ENCODE assay signal across 8 mouse cellular contexts in the genomic region with DNA sequence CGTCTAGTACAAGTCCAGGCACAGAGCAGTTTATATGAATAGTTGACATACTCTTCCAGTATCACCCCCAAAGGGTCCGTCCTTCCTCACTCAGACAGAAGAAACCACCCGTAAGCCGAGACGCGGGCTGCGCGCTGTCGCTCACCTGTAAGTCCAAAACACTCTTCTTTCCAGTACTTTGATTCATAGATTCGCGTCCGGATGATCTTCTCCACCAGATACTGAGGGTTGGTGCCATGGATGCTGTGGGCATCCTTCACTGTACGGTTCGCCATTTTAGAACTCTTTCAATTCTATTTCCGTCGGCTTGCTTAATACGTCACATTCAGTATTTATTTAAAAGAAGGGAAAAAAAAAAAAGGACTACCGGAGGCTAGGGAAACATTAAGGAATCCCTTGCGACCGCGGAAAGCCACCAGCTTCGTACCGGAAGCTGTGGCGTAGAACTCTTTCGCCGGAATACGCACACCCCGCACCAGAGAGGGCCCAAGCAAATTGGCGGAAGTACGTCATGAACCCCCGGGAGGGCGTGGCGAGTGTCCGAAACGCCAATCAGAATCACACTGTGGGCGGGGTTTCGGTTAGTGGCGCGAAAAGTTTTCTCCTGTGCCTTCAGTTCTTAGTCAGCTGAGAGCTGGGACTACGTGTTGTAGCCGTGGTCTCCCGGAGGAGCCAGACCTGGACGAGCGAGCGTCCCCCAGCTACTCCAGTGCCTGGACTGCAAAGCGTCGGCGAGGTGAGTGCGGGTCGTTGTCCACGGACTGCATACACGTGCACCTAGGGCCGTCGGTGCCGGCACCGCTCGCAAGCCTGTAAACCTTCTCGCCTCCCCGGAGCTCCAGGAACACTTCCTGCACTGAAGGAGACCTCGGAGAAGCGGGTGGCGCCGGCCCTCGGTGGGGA. TPM values are rescaled to one million over a fixed set of nuclear protein-coding genes. Genes with fewer than 3 reads are reported as not detected.
A peak's percentile ranks its signal among the peaks of the same experiment; 100 is the strongest.
DNase-seq lines count a peak whose midpoint lies in the region; ATAC-seq and TF ChIP-seq lines count a peak whose summit lies in the region.

A gene (minus strand): TSS at position 497 of the 903 bp plus-strand sequence.
A gene (plus strand): TSS at position 584 of the 903 bp plus-strand sequence.

- no peaks in the 10 kb centered on the region; the same call in 1 of the 2 replicates for H3K4me1 ChIP-seq in bone marrow, adult 2 months (ENCODE audit: control insufficient read depth, insufficient read depth, low read length)
- peaks cover 20% of the 10 kb centered on the region for H3K4me1 ChIP-seq in embryonic facial prominence, embryonic 15.5 days
- H3K4me1 ChIP-seq in limb, embryonic 14.5 days (ENCODE audit: control insufficient read depth, insufficient read depth, low read length): peaks cover 12% of the 10 kb centered on the region
- peaks cover 3% of the 10 kb centered on the region; the same call in 1 of the 2 replicates for H3K4me1 ChIP-seq in midbrain, postnatal 0 days (ENCODE audit: insufficient read depth, low read length)

- H3K27me3 ChIP-seq in embryonic facial prominence, embryonic 15.5 days: no peaks in the 10 kb centered on the region
- no peaks in the 10 kb centered on the region for H3K27me3 ChIP-seq in limb, embryonic 14.5 days (ENCODE audit: control insufficient read depth, insufficient read depth, low read length)
- no peaks in the 10 kb centered on the region for H3K27me3 ChIP-seq in midbrain, postnatal 0 days (ENCODE audit: insufficient read depth, low read length)

- H3K9ac ChIP-seq in embryonic facial prominence, embryonic 15.5 days: peak within 1 kb of the TSS; percentile 71
- H3K9ac ChIP-seq in limb, embryonic 14.5 days (ENCODE audit: low read depth, low read length, severe bottlenecking): peak within 1 kb of the TSS; percentile 59
- peak within 1 kb of the TSS; percentile 67 for H3K9ac ChIP-seq in midbrain, postnatal 0 days (replicated peaks; ENCODE audit: low read length, poor library complexity, severe bottlenecking)

- WGBS in bone marrow, adult 2 months: under 1% methylated on average over 64 of the region's 64 CpGs
- under 1% methylated on average over 64 of the region's 64 CpGs for WGBS in embryonic facial prominence, embryonic 15.5 days
- under 1% methylated on average over 63 of the region's 64 CpGs for WGBS in limb, embryonic 14.5 days
- under 1% methylated on average over 64 of the region's 64 CpGs for WGBS in midbrain, postnatal 0 days

- peak within 1 kb of the TSS; percentile 89 for H3K4me3 ChIP-seq in bone marrow, adult 2 months (replicated peaks; ENCODE audit: control insufficient read depth, low read depth, low read length)
- peak within 1 kb of the TSS; percentile 76 for H3K4me3 ChIP-seq in embryonic facial prominence, embryonic 15.5 days (replicated peaks)
- H3K4me3 ChIP-seq in limb, embryonic 14.5 days (replicated peaks; ENCODE audit: low read length): peak within 1 kb of the TSS; percentile 55
- H3K4me3 ChIP-seq in midbrain, postnatal 0 days (ENCODE audit: low read depth, low read length): peak within 1 kb of the TSS; percentile 83

- peak; percentile 99 for DNase-seq in 416B (ENCODE audit: low read depth)
- peak; percentile 98 for DNase-seq in heart, adult 8-10 months (ENCODE audit: low spot score)
- DNase-seq in kidney, adult 9 months: peak; percentile 98
- peak; percentile 99 for DNase-seq in limb, embryonic 14.5 days (ENCODE audit: low spot score)
- DNase-seq in midbrain, postnatal 0 days (ENCODE audit: low spot score): peak; percentile 99
- DNase-seq in spleen, postnatal 14 days (ENCODE audit: low spot score in 2 of 2): peak; percentile 94 to 96

- no peaks in the 10 kb centered on the region for H3K9me3 ChIP-seq in embryonic facial prominence, embryonic 15.5 days (replicated peaks)
- H3K9me3 ChIP-seq in limb, embryonic 14.5 days (ENCODE audit: control insufficient read depth, low read length): no peaks in the 10 kb centered on the region
- no peaks in the 10 kb centered on the region for H3K9me3 ChIP-seq in midbrain, postnatal 0 days (ENCODE audit: low read length)

- 0 out of 2 replicates have a peak, but pooled peaks have one; percentile 12 for TF ChIP-seq CTCF in bone marrow, adult 2 months (IDR thresholded peaks at IDR 0.05; ENCODE audit: control insufficient read depth, insufficient read depth, low read length)
- TF ChIP-seq CTCF in midbrain, postnatal 0 days (IDR thresholded peaks at IDR 0.05): no peak

- ATAC-seq in embryonic facial prominence, embryonic 15.5 days (ENCODE audit: insufficient number of reproducible peaks, low FRiP score, low TSS enrichment, low read depth): peak; percentile 99
- peak; percentile 99 for ATAC-seq in limb, embryonic 14.5 days (ENCODE audit: low FRiP score, low read depth)
- peak; percentile 99 for ATAC-seq in midbrain, postnatal 0 days (ENCODE audit: low FRiP score)

- TF ChIP-seq POLR2A in bone marrow, adult 2 months (IDR thresholded peaks at IDR 0.05; ENCODE audit: borderline replicate concordance, control insufficient read depth, low read depth, low read length): peak; percentile 89
- no peak for TF ChIP-seq POLR2A in limb, embryonic 14.5 days (IDR thresholded peaks at IDR 0.05; ENCODE audit: borderline replicate concordance, extremely low read depth, insufficient read depth, insufficient read length)

- peaks cover 16% of the 10 kb centered on the region for H3K36me3 ChIP-seq in embryonic facial prominence, embryonic 15.5 days
- peaks cover 20% of the 10 kb centered on the region for H3K36me3 ChIP-seq in limb, embryonic 14.5 days (ENCODE audit: control insufficient read depth, insufficient read depth, low read length)
- H3K36me3 ChIP-seq in midbrain, postnatal 0 days (ENCODE audit: insufficient read depth, low read length): peaks cover 6% of the 10 kb centered on the region; the same call in 1 of the 2 replicates

- H3K4me2 ChIP-seq in embryonic facial prominence, embryonic 15.5 days (replicated peaks): peak within 1 kb of the TSS; percentile 91
- H3K4me2 ChIP-seq in limb, embryonic 14.5 days (replicated peaks; ENCODE audit: low read depth, low read length, severe bottlenecking): peak within 1 kb of the TSS; percentile 91
- H3K4me2 ChIP-seq in midbrain, postnatal 0 days (ENCODE audit: low read depth, low read length, poor library complexity, severe bottlenecking): peak within 1 kb of the TSS; percentile 80

- H3K27ac ChIP-seq in bone marrow, adult 2 months (ENCODE audit: control insufficient read depth, insufficient read depth, low read depth, low read length, poor library complexity): peak within 1 kb of the TSS; percentile 69
- peak within 1 kb of the TSS; percentile 82 for H3K27ac ChIP-seq in embryonic facial prominence, embryonic 15.5 days (replicated peaks)
- H3K27ac ChIP-seq in limb, embryonic 14.5 days (replicated peaks; ENCODE audit: low read depth, low read length): peak within 1 kb of the TSS; percentile 58
- peak within 1 kb of the TSS; percentile 77 for H3K27ac ChIP-seq in midbrain, postnatal 0 days (ENCODE audit: low read depth, low read length)

RNA-seq across cellular contexts. Expression of the first gene that starts in this region (rescaled TPM):
- 19.5 and 43.3 TPM in 2 replicates for polyA plus RNA-seq in bone marrow, adult 2 months (2011; ENCODE audit: insufficient read depth, insufficient read length, low replicate concordance, missing spikeins)
- 78.7 and 82.5 TPM in 2 replicates for polyA plus RNA-seq in embryonic facial prominence, embryonic 15.5 days (2015; fragmentation: Nextera tagmentation; extraction: Ambion mirVana)
- 10 to 100 TPM; 12.3 to 16.5 (median 13.5) TPM for total RNA-seq in heart, adult 8-10 months (2022)
- polyA plus RNA-seq in limb, embryonic 14.5 days (2012; rRNA removed): 29.4 and 51.7 TPM in 2 replicates
- polyA plus RNA-seq in limb, embryonic 14.5 days (2014; fragmentation: Nextera tagmentation; extraction: Ambion mirVana): 78.1 and 83.0 TPM in 2 replicates
- total RNA-seq in midbrain, postnatal 0 days (2014; rRNA removed): 33.7 and 42.6 TPM in 2 replicates
- 57.4 and 60.9 TPM in 2 replicates for polyA plus RNA-seq in midbrain, postnatal 0 days (2015; fragmentation: Nextera tagmentation; extraction: Ambion mirVana)

RNA-seq across cellular contexts. Expression of the second gene that starts in this region (rescaled TPM):
- 16.1 and 16.3 TPM in 2 replicates for polyA plus RNA-seq in bone marrow, adult 2 months (2011; ENCODE audit: insufficient read depth, insufficient read length, low replicate concordance, missing spikeins)
- polyA plus RNA-seq in embryonic facial prominence, embryonic 15.5 days (2015; fragmentation: Nextera tagmentation; extraction: Ambion mirVana): 7.4 and 7.5 TPM in 2 replicates
- total RNA-seq in heart, adult 8-10 months (2022): under 1 TPM in 1 of 4 experiments, not detected in 3; 0.40 TPM
- polyA plus RNA-seq in limb, embryonic 14.5 days (2012; rRNA removed): 6.4 and 7.4 TPM in 2 replicates
- 9.2 and 9.3 TPM in 2 replicates for polyA plus RNA-seq in limb, embryonic 14.5 days (2014; fragmentation: Nextera tagmentation; extraction: Ambion mirVana)
- total RNA-seq in midbrain, postnatal 0 days (2014; rRNA removed): 0.14 and 0.27 TPM in 2 replicates
- 0.23 and 0.78 TPM in 2 replicates for polyA plus RNA-seq in midbrain, postnatal 0 days (2015; fragmentation: Nextera tagmentation; extraction: Ambion mirVana)

Comparison
In these comparisons a context has a peak if more than half of its experiments do, and no peak if none do; other contexts are left out.
1. Peak in every context shown above with its lines: DNase-seq, ATAC-seq, H3K4me3 ChIP-seq and H3K27ac ChIP-seq.